Mouse (Mus musculus) midbrain, embryonic 10.5 days (tissue): ENCODE measurements around the gene Drd2. TPM values are rescaled to one million over a fixed set of nuclear protein-coding genes. Genes with fewer than 3 reads are reported as not detected.

Experiments used
- polyA plus RNA-seq: library from polyadenylated mRNA; unstranded; fragments of >200 nt; fragmentation: Nextera tagmentation; extraction: Ambion mirVana; gene quantifications from 2 replicates; pipeline ENCODE4 v1.2.1, GENCODE M21; 2016

The Drd2 gene
- polyA plus RNA-seq, 1 experiment from 2014 or later, result 0.48 TPM

Other genes with a start within 250 kb of the Drd2 start
- not detected in 2 replicates for gene Gm4894, start 90.1 kb upstream of the Drd2 start, polyA plus RNA-seq
- gene Ankk1, start 86.4 kb downstream of the Drd2 start, polyA plus RNA-seq, result not detected in 2 replicates
- gene Ttc12, start 145.6 kb downstream of the Drd2 start, polyA plus RNA-seq, result 2.1 and 2.5 TPM in 2 replicates